15 mouse cellular contexts compared by ENCODE assay signal in the genomic region with DNA sequence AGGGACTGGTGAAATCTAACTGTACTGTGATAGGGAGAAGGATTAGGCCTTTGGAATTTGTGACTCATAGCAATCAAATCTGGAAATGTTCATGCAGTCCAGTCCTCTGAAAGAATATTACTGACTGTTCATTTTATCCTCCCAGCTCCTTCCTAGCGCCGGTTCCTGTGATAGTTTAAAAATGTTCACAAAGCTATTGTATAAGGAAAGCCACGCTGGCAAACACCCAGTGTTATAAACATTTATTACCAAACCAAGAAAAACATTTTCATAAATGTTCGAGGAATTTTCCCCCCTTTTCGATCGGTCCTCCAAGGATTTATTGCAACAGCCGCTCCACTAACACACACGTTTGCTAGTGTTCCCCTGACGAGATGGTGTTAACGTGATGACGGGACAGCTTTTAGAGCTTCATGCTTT. TPM values are rescaled to one million over a fixed set of nuclear protein-coding genes. Genes with fewer than 3 reads are reported as not detected.
DNase-seq lines count a peak whose midpoint lies in the region; ATAC-seq and TF ChIP-seq lines count a peak whose summit lies in the region.
"Had no signal": no experiment of that assay in that cellular context is flagged by ENCODE, and none has a peak within 500 bp of the region (broad histone marks: within the 10 kb centered on the region; RNA-seq: fewer than 3 reads in every experiment).

No protein-coding gene starts in this region.

- H3K4me3 ChIP-seq in gastrocnemius, adult 2 months: peak overlapping the region; percentile 48
- H3K4me3 ChIP-seq in lung, postnatal 0 days (ENCODE audit: low read depth, low read length): no peak overlapping the region
- no peak overlapping the region for H3K4me3 ChIP-seq in heart, postnatal 0 days (ENCODE audit: low read depth, low read length)
- H3K4me3 ChIP-seq: erythroblast, embryonic 14.5 days; hindbrain, embryonic 15.5 days; neural tube, embryonic 13.5 days had no signal

- 0 out of 2 replicates have a peak, but pooled peaks cover 2% of the 10 kb centered on the region for H3K4me1 ChIP-seq in lung, postnatal 0 days (ENCODE audit: insufficient read depth, low read depth, low read length)
- peaks cover 3% of the 10 kb centered on the region; the same call in 1 of the 2 replicates for H3K4me1 ChIP-seq in heart, postnatal 0 days (ENCODE audit: control insufficient read depth, insufficient read depth)
- H3K4me1 ChIP-seq: hindbrain, embryonic 15.5 days; neural tube, embryonic 13.5 days had no signal

- H3K27me3 ChIP-seq in lung, postnatal 0 days (replicated peaks; ENCODE audit: insufficient read depth, low read length): no peaks in the 10 kb centered on the region
- H3K27me3 ChIP-seq in heart, postnatal 0 days (ENCODE audit: control insufficient read depth, insufficient read depth, low read length): no peaks in the 10 kb centered on the region
- H3K27me3 ChIP-seq: hindbrain, embryonic 15.5 days; neural tube, embryonic 13.5 days had no signal

- peak overlapping the region; percentile 61 for H3K27ac ChIP-seq in gastrocnemius, adult 2 months
- H3K27ac ChIP-seq in lung, postnatal 0 days (ENCODE audit: low read length): no peak overlapping the region
- H3K27ac ChIP-seq in heart, postnatal 0 days (ENCODE audit: low read depth): peak overlapping the region; percentile 43; the same call in 1 of the 2 replicates
- H3K27ac ChIP-seq: hindbrain, embryonic 15.5 days; neural tube, embryonic 13.5 days had no signal

- no peak overlapping the region for H3K4me2 ChIP-seq in lung, postnatal 0 days (replicated peaks; ENCODE audit: low read depth, low read length)
- H3K4me2 ChIP-seq in heart, postnatal 0 days (ENCODE audit: low read depth, low read length): peak overlapping the region; percentile 25
- H3K4me2 ChIP-seq: hindbrain, embryonic 15.5 days; neural tube, embryonic 13.5 days had no signal

- H3K9ac ChIP-seq in lung, postnatal 0 days (replicated peaks; ENCODE audit: low read depth): no peak overlapping the region
- H3K9ac ChIP-seq in heart, postnatal 0 days (replicated peaks; ENCODE audit: low read depth, low read length): no peak overlapping the region
- H3K9ac ChIP-seq: hindbrain, embryonic 15.5 days; neural tube, embryonic 13.5 days had no signal

- no peak for TF ChIP-seq CTCF in gastrocnemius, adult 2 months (IDR thresholded peaks at IDR 0.05)
- no peak for TF ChIP-seq CTCF in lung, postnatal 0 days (IDR thresholded peaks at IDR 0.05)
- no peak for TF ChIP-seq CTCF in heart, postnatal 0 days (IDR thresholded peaks at IDR 0.05; ENCODE audit: low read depth)

- no peak for DNase-seq in gastrocnemius, adult 2 months
- DNase-seq in gastrocnemius, postnatal 25 days: no peak
- DNase-seq in lung, postnatal 0 days (ENCODE audit: low spot score): peak; percentile 52
- no peak for DNase-seq in lung, postnatal 36 days
- peak; percentile 16 for DNase-seq in heart, postnatal 0 days (ENCODE audit: low spot score)
- no peak for DNase-seq in cerebellum, postnatal 10 days
- no peak for DNase-seq in kidney, postnatal 25 days
- no peak for DNase-seq in kidney, adult 11 months
- DNase-seq: B cell, adult 2 months; kidney, adult 9 months; thymus, postnatal 36 days had no signal

- 54% methylated on average over 11 of the region's 11 CpGs for WGBS in lung, postnatal 0 days
- WGBS in heart, postnatal 0 days: 54% methylated on average over 11 of the region's 11 CpGs

- ATAC-seq in lung, postnatal 0 days: peak; percentile 37
- ATAC-seq in heart, postnatal 0 days (ENCODE audit: insufficient read depth, low read depth): no peak
- ATAC-seq: midbrain, embryonic 16.5 days had no signal

- no peak for TF ChIP-seq EP300 in lung, postnatal 0 days (IDR thresholded peaks at IDR 0.05)
- no peak for TF ChIP-seq EP300 in heart, postnatal 0 days (IDR thresholded peaks at IDR 0.05; ENCODE audit: low read depth)

- no peaks in the 10 kb centered on the region for H3K9me3 ChIP-seq in lung, postnatal 0 days (ENCODE audit: low read length)
- H3K9me3 ChIP-seq in heart, postnatal 0 days (replicated peaks; ENCODE audit: control insufficient read depth, low read length): no peaks in the 10 kb centered on the region
- H3K9me3 ChIP-seq: hindbrain, embryonic 15.5 days; neural tube, embryonic 13.5 days had no signal

- intact Hi-C loops in gastrocnemius, adult 2 months (cut with DNase I): no loop called here

- no peaks in the 10 kb centered on the region for H3K36me3 ChIP-seq in lung, postnatal 0 days (ENCODE audit: insufficient read depth, low read length)
- no peaks in the 10 kb centered on the region for H3K36me3 ChIP-seq in heart, postnatal 0 days (replicated peaks; ENCODE audit: control insufficient read depth, insufficient read depth, low read length)
- H3K36me3 ChIP-seq: hindbrain, embryonic 15.5 days; neural tube, embryonic 13.5 days had no signal

RNA-seq across cellular contexts. Expression of a gene that starts 55.9 kb away (rescaled TPM):
- 10 to 100 TPM; 29.2 to 36.3 TPM for total RNA-seq in gastrocnemius, adult 2 months (2021)
- 10 to 100 TPM; 27.0 to 32.9 TPM for total RNA-seq in gastrocnemius, postnatal 25 days (2021)
- polyA plus RNA-seq in lung, postnatal 0 days (2015; fragmentation: Nextera tagmentation; extraction: Ambion mirVana): 23.0 and 25.1 TPM in 2 replicates
- total RNA-seq in heart, postnatal 0 days (2014; rRNA removed; ENCODE audit: low replicate concordance): 11.2 and 18.8 TPM in 2 replicates
- polyA plus RNA-seq in heart, postnatal 0 days (2015; fragmentation: Nextera tagmentation; extraction: Ambion mirVana): 20.0 and 22.3 TPM in 2 replicates

Comparison
In these comparisons a context has a peak if more than half of its experiments do, and no peak if none do; other contexts are left out.
1. DNase-seq: peak in lung, postnatal 0 days (single experiment) and heart, postnatal 0 days (single experiment); none in gastrocnemius, adult 2 months (single experiment), gastrocnemius, postnatal 25 days (single experiment), lung, postnatal 36 days (single experiment), cerebellum, postnatal 10 days (0 of 2), kidney, postnatal 25 days (0 of 2) and kidney, adult 11 months (single experiment).